Mouse (Mus musculus): Measurements from ENCODE around the gene Gm2974. TPM values are rescaled to one million over a fixed set of nuclear protein-coding genes. Genes with fewer than 3 reads are reported as not detected.
"Not testable (repeated sequence)": the region's sequence is repeated elsewhere in the genome, so short reads cannot be mapped to it uniquely, and the experiment has no call there.

Gm2974 gene
- total RNA-seq (2021) = not detected
- long read RNA-seq, experiment 1, partial matches to known transcripts = 0 of 1 reads
- long read RNA-seq, experiment 1, other reads (novel, unspliced or antisense) = 1 of 1 reads
- long read RNA-seq, experiment 2 = 0 reads

DNA sequence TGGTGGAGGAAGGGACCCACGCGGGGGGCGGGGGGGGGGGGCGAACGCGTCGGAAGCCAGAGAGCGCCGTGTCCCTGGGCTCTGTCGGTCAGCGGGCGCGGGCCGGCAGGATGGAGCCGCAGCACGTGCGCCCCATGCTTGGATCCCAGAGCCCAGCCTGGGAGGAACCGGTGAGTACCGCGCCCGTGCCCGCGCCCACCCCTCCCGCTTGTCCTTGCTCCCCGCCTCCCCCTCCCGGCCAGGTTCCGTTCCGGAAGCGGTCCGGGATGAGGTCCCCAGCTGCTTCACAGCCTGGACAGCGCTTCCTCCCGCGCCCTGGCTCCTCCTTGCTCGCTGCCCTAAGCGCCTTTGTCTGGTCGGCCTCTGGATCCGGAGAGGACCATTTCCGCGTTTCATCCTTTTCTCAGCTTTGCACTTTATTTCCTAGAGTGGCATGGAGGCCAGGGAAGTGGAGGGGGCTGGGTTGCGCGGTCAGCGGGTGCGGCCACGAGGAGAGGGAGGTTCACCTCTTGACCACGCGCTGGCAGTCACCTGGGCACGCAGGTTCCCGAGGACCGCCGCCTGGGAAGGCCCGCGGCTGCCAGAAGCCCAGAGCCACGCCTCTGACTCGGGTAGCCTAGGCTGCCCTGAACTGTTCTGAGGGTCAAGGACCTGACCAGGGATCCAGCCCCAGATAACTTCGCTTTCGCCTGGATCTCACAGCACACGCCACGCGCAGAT lies at the start of gene Gm2974:
Gm2974 (plus strand) TSS at position 86 of the 720 bp plus-strand sequence.
- DNase-seq (ENCODE audit: low spot score in 2 of 2) = not testable (repeated sequence)

- not testable (repeated sequence) for DNase-seq (ENCODE audit: low spot score in 2 of 2)
Measured at GRCm38 (mm10) chr14:4141646-4142045, 40.7 kb upstream of the Gm2974 start.

GRCm38 (mm10) chr14:4164730-4165129 lies 17.6 kb upstream of the Gm2974 start, which contains the start of gene Gm3127:
Gene Gm3127 (plus strand): TSS chr14:4165030.
- DNase-seq (ENCODE audit: low spot score in 2 of 2) = not testable (repeated sequence)

- DNase-seq (ENCODE audit: low spot score in 2 of 2) = not testable (repeated sequence)
Measured at GRCm38 (mm10) chr14:4182030-4182429, 346 bp upstream of the Gm2974 start.

DNA sequence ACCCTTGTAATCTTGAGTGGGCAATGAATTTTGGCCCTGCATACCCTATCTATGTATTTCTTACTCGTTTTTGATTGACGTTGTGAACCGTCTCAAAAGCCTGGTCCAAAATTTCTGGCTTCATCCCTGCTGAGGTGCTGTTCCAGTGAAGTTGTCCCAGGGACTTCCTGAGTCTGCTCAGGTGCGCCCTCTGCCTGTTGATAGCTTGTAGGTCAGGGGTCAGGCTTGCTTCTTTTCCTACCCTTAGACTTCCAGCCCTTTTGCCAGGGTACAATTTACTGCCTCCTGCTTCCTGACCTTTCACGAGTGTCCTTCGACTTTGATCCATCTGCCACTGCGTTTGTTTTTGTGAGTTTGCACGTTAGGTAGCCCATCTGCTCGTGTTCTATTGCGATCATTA lies 999 bp downstream of the Gm2974 start:
- DNase-seq (ENCODE audit: low spot score in 2 of 2) = not testable (repeated sequence)

DNA sequence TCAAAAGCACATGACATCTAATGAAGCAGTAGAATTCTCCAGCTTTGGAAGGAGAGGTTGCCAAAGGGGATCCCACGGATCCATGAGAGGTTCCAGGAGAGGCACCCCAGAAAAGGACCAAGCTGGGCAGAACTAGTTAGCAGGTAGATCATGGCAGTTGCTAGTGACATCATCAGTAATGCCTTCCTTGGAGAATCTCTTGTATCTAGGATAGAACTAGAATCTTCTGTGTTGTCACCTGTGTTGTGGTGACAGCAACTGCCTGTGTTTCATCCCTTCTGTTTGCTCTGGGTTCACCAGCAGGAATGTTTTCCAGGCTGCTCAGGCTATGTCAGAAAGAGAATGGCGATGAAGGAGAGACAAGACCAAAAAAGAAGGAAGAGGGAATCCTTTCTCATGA lies 67.0 kb downstream of the Gm2974 start, which contains the start of gene Gm3138:
Gm3138 (plus strand) TSS at position 301 of the 400 bp plus-strand sequence.
- not testable (repeated sequence) for DNase-seq (ENCODE audit: low spot score in 2 of 2)

Other genes with a start within 250 kb of the Gm2974 start
- gene Gm3095, start 219.0 kb upstream of the Gm2974 start, total RNA-seq (2021) = not detected
- gene Gm3099, start 184.2 kb upstream of the Gm2974 start, total RNA-seq (2021) = not detected
- 1 to 10 TPM; 1.4 to 1.6 TPM for gene Gm5796, start 158.6 kb upstream of the Gm2974 start, total RNA-seq (2021)
- not detected for gene Gm3115, start 98.5 kb upstream of the Gm2974 start, total RNA-seq (2021)
- gene Gm8108, start 72.0 kb upstream of the Gm2974 start, total RNA-seq (2021) = 1 to 10 TPM in 1 of 2 experiments, under 1 TPM in 1; 0.37 to 1.9 TPM
- not detected for gene Gm3127, start 17.5 kb upstream of the Gm2974 start, total RNA-seq (2021)
- gene Gm3138, start 67.1 kb downstream of the Gm2974 start, total RNA-seq (2021) = not detected
- not detected for gene Gm3149, start 134.7 kb downstream of the Gm2974 start, total RNA-seq (2021)
- under 1 TPM; 0.34 TPM for gene 2610042L04Rik, start 152.2 kb downstream of the Gm2974 start, total RNA-seq (2021)
- not detected for gene Gm3159, start 214.9 kb downstream of the Gm2974 start, total RNA-seq (2021)
- gene Gm3164, start 232.9 kb downstream of the Gm2974 start, total RNA-seq (2021) = not detected
- gene Gm3173, start 248.4 kb downstream of the Gm2974 start, total RNA-seq (2021) = not detected

All from adrenal gland, postnatal 4 days (tissue).